Mouse (Mus musculus): Measurements from ENCODE around the gene Syce3.

Syce3 gene

DNA sequence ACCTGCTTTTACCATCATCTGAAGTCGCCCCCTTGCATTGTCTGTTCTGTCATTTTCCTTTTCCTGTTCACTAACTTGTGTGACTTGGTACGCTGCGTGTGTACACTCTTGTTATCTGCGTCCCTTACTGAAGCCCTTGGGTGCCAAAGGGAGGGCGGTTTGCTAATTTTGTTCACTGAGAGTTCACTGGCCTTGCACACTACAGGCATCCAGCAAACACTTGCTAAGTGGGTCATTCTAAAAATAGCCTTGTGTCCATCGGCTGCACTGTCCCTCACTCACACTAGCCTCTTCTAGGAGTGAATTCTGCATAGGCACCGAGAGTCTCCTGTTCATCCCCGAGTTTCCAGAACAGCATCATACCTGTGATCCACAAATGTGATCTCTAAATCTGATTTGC, 5.0 kb upstream of the Syce3 start:
- DNase-seq: peak in 1 of 2 experiments; percentile 41

DNA sequence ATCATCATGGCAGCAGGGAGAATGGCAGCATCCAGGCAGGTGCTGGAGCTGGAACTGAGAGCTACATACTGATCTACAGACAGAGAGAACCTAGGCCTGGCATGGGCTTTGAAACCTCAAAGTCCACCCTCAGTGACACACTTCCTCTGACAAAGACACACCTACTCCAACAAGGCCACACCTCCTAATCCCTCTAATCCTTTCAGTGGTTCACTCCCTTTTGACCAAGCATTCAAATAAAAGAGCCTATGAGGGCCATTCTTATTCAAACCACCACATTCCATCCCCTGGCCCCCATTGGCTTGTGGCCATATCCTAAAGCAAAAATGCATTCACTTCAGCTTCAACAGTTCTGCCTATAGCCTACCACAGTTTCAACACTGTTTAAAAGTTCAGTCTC, 3.6 kb downstream of the Syce3 start:
- DNase-seq: no peak

GRCm38 (mm10) chr15:89404831-89405623, 5.3 kb downstream of the Syce3 start:
- DNase-seq: no peak

- no peak for DNase-seq
Measured at GRCm38 (mm10) chr15:89402471-89402870, 7.8 kb downstream of the Syce3 start.

DNA sequence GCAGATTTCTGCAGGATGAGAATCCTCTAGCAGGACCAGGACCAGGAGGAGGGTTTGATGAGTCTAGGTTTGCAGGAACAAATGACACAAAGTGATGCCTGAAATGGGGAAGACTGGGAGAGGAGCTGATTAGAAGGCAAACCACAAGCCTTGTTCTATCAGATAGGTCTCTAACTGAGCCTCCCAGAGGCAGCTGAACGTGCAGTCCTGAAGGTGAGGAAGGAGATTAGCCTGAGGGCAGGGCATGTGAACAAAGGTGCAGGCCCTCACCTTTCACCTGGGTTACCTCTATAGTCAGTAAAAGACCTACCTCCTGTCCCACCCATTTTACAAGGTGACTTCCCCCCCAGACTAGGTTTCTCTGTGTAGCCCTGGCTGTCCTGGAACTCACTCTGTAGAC, 10.6 kb downstream of the Syce3 start:
- no peak for DNase-seq

GRCm38 (mm10) chr15:89398146-89398545, 12.2 kb downstream of the Syce3 start:
- DNase-seq: no peak

- no peak for DNase-seq
Measured at GRCm38 (mm10) chr15:89396883-89397282, 13.4 kb downstream of the Syce3 start.

DNA sequence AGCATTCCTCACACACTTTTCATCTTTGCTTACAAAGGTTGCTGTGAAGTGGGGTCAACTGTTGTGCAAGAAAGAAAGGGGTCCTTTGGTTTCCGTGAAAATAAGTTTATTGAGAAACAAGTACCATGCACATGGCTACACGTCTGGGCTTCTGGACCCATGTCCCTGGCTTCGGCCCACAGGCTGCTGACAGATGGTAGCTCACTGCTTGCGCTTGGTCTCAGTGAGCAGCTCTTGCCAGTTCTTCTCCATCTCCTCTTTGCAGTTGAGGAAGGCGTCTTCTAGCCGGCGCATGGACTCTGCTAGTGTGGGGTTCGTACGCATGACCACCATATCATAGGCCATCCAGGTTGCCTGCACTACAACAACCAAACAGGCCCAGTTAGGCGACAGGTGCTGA, 20.2 kb downstream of the Syce3 start:
- DNase-seq: peak; percentile 50 to 60

GRCm38 (mm10) chr15:89387127-89387526, 23.2 kb downstream of the Syce3 start:
- DNase-seq: no peak

DNA sequence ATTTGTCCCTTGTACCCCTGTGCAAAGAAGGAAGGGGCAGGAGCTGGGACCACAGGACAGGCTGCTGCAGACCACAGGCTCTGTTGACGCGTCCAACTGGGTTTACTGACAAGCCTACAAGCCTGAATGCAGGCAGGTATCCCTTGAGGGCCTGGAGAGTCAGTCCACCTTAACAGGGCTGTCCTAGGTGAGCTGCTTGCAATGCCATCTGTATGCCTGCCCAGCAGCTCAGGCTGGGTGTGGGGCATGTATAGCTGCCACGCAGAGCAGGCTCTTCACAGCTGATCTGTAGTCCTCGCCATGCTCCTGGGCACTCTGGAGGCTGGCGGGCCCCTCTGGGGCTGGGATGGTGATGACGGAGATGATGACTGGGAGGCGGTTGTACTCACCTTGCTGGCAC, 25.7 kb downstream of the Syce3 start, which contains the start of gene Klhdc7b:
Gene Klhdc7b, plus strand, starts transcription at position 301 of the 400 bp plus-strand sequence.
- no peak for DNase-seq

DNA sequence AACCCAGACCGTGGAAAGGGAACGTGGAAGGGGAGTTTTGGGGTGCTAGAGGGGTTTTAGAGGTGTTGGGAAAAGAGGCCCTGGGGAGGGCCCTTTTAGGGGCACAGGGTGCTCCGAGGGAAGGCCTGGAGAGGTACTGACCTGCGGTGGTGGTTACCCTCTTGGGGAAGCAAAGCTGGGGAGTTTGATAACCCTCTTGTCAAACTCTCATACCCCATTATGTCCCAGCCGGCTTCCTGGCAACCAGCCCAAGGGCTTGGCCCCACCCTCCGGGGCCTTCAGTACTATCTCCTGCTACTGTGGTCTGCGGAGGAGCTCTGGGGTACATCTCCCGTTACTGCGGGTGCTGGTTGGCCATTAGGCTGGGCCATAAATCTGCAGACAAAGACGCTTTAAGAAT, 30.9 kb downstream of the Syce3 start:
- peak; percentile 60 to 69 for DNase-seq

DNA sequence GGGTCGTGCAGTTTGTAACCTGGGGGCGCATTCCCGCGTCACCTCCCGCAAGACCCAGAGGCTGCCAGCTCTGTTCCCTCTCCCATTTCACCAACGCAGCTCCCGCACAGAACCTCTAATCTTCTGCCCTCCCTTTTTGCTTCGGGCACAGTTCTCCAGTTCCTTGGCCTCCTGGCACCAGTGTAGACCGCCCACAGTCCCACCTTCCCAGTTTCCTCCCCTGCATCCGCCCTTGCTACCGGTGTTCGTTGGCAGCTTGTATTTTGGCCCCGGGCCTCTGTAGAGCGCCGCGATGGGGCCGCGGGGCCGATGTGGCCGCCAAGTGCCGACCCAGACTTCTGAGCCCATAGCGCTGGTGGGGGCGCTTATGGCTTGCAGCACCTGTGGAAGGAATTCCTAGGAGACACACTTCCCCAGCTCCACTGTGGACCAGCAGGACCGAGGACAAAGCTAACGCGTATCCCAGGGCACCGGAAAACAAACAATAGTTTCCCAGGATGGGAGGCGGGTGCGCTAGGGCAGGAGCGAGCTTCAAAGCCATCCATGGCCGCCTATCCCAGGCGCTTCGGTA, 31.4 kb downstream of the Syce3 start, which contains the start of gene Odf3b:
Gene Odf3b, minus strand, starts transcription at position 452 of the 571 bp plus-strand sequence.
- peak; percentile 84 to 88 for DNase-seq

DNA sequence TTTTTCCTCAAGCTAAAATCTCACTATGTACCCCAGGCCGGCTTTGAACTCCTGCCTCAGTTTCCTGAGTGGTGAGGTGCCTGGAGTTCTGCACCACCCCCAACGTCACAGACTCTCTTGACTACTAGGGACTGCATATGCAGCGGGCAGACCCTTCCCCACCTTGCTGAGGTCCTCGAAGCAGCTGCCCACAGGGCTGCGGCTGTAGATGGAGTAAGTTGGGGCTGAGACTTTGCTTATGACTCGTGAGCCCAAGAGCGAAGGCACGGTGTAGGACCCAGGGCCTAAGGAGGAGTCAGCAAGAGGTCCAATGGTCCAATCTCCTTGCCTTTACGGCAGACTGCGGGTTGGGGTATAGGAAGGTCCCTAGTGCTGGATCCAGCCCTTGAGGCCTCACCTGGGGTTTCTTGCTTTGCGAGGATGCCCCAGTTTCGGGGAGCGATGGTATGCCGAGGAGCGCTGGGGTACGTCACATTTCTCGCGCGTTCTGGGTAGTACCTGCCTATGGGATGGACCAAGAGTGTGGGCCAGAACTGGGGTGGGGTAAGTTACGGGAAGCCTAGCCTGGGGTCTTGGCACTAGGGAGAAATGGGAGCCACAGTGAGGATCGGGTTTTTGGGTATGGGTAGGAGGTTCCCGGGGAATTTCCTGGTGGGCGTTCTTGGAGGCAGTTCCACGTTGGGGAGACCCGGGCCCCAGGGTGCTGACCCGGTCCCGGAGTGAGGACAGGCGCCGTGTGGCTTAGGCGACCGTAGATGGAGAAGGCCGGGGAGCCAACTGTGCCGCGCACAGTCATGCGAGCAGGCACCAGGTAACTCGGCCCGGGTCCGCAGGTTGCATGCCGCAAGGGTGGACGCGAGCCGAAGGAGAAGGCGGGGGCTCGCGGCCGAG, 32.1 kb downstream of the Syce3 start:
- peak in 1 of 2 experiments; percentile 50 for DNase-seq

DNA sequence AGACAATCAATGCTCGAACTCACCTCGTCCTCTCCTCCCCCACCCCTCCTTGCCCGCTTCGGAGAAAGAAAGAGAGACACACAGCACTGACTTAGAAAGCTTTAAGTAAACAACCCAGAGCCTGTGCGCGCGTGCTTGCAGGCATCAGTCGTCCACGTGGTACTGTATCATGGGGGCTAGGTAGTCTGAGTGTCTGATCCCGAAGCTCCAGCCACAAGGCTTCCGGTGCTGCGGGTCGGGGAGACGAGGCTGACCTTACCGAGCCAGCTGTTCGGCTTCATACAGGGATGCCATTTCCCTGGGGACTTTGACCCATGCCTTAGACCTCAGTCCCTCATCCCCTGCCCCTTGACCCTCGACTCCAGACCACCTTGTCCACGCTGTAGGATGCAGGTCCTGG, 32.9 kb downstream of the Syce3 start:
- DNase-seq: peak in 1 of 2 experiments; percentile 11

DNA sequence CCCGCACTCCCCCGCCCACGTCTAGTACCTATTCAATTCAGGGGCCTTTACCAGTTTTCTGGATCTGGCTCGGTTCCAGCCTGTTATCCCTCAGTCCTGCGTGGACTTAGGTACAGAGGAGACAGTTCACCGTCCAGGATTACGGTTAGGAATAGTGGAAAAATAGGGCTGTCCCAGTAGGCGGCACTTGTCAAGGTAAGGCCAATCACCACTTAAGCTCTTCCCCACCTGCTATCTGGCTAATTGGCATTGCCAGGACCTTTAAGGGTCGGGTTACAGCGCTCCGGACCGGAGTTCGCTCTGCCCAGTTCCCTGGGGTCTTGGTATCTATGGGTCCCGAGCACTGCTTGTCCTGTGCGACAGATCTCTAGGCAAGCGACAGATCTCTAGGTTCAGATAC, 33.3 kb downstream of the Syce3 start, which contains the start of gene Tymp:
Gene Tymp, minus strand, starts transcription at position 83 of the 400 bp plus-strand sequence.
- peak in 1 of 2 experiments; percentile 8 for DNase-seq

- DNase-seq: peak in 1 of 2 experiments; percentile 14
Measured at GRCm38 (mm10) chr15:89376040-89376439, 34.3 kb downstream of the Syce3 start.

GRCm38 (mm10) chr15:89374801-89375534, 35.3 kb downstream of the Syce3 start:
- DNase-seq: peak in 1 of 2 experiments; percentile 14

GRCm38 (mm10) chr15:89374340-89374739, 36.0 kb downstream of the Syce3 start:
- peak in 1 of 2 experiments; percentile 5 for DNase-seq

GRCm38 (mm10) chr15:89373762-89374248, 36.5 kb downstream of the Syce3 start, which contains the start of gene Sco2:
Gene Sco2, minus strand, starts transcription at chr15:89373846.
- DNase-seq: peak; percentile 96 to 98

DNA sequence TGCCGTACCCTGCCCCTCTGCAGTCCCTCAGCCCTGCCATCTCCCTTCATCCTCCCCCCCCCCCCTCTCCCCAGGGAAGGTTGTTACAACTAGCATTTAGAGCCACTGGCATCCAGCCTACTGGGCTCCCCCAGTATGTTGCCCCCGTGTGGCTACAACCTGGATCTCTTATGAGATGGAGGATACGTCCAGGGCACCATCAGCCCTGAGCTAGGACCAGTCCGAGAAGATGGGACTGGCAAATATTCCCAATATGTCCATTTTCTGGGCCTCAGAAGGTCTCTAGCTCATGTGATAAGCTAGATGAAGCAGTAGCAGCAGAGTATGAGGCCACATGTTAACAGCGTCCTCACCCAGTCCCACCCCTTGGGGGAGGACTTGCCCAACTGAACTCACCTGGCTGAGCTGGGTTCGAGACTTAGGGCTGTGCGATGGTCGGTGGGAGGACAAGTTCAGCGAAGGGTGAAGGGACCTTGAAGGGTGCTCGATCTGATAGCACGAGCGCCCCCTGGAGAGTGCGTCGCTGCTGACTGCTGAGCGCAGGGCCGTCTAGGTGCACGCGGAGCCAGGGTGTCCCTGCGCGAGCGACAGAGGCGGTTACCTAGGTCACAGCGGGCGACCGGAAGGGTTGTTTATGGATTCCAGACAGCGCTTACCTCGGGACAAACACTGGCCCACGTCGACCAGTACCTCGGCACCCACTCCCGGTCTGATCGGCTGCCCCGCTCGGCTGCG, 37.1 kb downstream of the Syce3 start:
- DNase-seq: peak; percentile 79 to 83

GRCm38 (mm10) chr15:89372536-89372935, 37.8 kb downstream of the Syce3 start:
- DNase-seq: peak in 1 of 2 experiments; percentile 8
